Mouse (Mus musculus) liver, adult 2 months (tissue): ENCODE results near the gene Dyrk1a.

ENCODE experiments used
- CTCF ChIP-seq: fragments of 200-500 bp; IDR thresholded peaks from 2 replicates; pipeline ENCODE4 v1.5.1; 2011; ENCODE audit warnings: low read depth, low read length, control low read depth
- POLR2A ChIP-seq: fragments of 200-500 bp; IDR thresholded peaks from 2 replicates; pipeline ENCODE4 v1.6.1; 2011; ENCODE audit warnings: low read length, control low read depth; ENCODE audit not compliant: insufficient read depth; ENCODE audit errors: extremely low read depth

DNA sequence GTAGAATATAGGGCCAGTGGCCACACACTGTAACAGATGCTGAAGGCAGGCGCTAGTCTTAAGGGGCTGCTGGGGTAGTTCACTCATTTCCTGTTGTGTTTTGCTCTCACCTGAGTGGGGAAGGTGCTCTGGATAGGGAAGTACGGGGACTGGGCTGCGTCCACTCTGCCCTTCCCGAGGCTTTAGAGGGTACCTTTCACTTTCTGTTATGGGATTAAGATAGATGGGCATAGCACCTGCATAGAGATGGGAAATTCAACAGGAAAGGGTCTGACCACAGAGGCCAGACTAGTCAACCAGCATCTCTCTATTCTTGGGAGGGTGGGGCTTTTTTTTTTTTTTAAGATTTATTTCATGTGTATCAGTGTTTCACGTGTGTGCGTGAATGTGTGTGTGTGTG, 19.2 kb downstream of the Dyrk1a start:
- TF ChIP-seq POLR2A (no peak), CTCF (no peak)
